Mouse (Mus musculus) erythroblast, embryonic 14.5 days (primary cell): ENCODE results near the gene Socs4.

Experiments used
- GATA1 ChIP-seq: IDR thresholded peaks from 2 replicates; pipeline ENCODE4 v1.6.1; 2012; ENCODE audit warnings: low read length, inconsistent platforms, mixed read lengths
- TAL1 ChIP-seq: IDR thresholded peaks from 3 replicates; pipeline ENCODE4 v1.6.1; 2012; ENCODE audit warnings: low read length, inconsistent platforms, mixed read lengths

DNA sequence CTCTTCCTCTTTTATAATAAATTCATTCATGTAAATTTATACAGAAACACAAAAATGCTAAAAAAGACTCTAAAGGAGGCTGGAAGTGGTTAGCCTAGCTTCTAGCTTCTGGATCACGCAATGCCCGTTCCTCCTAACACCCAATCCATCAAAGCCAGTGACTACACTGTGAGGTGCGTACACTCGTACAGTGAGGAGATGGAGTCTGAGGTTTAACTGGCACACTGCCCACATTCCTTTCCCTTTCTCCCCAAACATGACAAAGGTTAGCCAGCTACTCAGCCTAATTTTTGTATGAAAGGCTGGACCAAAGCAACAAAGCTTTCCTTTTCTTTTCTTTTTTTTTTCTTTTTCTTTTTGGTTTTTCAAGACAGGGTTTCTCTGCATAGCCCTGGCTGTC lies 34.0 kb upstream of the Socs4 start:
- TF ChIP-seq GATA1 (no peak), TAL1 (no peak)
